Mouse (Mus musculus) liver, postnatal 0 days (tissue): ENCODE measurements at regions not wholly inside any gene's neighbourhood (a gene's known extent, or its start where the extent isn't known, plus 50 kb on each side); places are given as distances from the start of the nearest gene placed in this dataset.

Experiments
- CTCF ChIP-seq: sonication (generic); IDR thresholded peaks from 2 replicates; pipeline ENCODE4 v1.5.1; 2016; ENCODE audit warnings: antibody characterized with exemption, low read depth
- EP300 ChIP-seq: IDR thresholded peaks from 2 replicates; pipeline ENCODE4 v1.6.1; 2016; ENCODE audit warnings: antibody characterized with exemption, low read depth, mild to moderate bottlenecking

- TF ChIP-seq CTCF (no peak), EP300 (no peak)
Measured at GRCm38 (mm10) chr2:57593558-57593957, 356.1 kb downstream of the Gpd2 start.
